Mouse (Mus musculus) limb, embryonic 15.5 days (tissue): ENCODE results near the gene Abca7. TPM values are rescaled to one million over a fixed set of nuclear protein-coding genes. Genes with fewer than 3 reads are reported as not detected.
"Not testable (repeated sequence)": the region's sequence is repeated elsewhere in the genome, so short reads cannot be mapped to it uniquely, and the experiment has no call there.

ENCODE experiments used
- ATAC-seq: fragments of 200-750 bp; cut with Nextera tagmentation; 2 replicates; pipeline ENCODE4 v1.8.0; 2017; ENCODE audit warnings: low read depth, moderate TSS enrichment; ENCODE audit not compliant: insufficient number of reproducible peaks, low FRiP score, low TSS enrichment
- H3K27ac ChIP-seq: fragments of 300-500 bp; sonication (generic); 2 replicates; pipeline ENCODE4 v1.5.1; 2015; ENCODE audit warnings: moderate library complexity, mild to moderate bottlenecking, inconsistent platforms
- H3K27me3 ChIP-seq: fragments of 300-500 bp; sonication (generic); 2 replicates; pipeline ENCODE4 v1.6.1; 2015; ENCODE audit warnings: inconsistent platforms
- H3K36me3 ChIP-seq: fragments of 300-500 bp; sonication (generic); 2 replicates; pipeline ENCODE4 v1.6.1; 2015; ENCODE audit warnings: inconsistent platforms
- H3K4me1 ChIP-seq: fragments of 300-500 bp; sonication (generic); 2 replicates; pipeline ENCODE4 v1.6.1; 2015; ENCODE audit warnings: inconsistent platforms
- H3K4me2 ChIP-seq: fragments of 300-500 bp; sonication (generic); 2 replicates; pipeline ENCODE4 v1.6.1; 2015; ENCODE audit warnings: mild to moderate bottlenecking, inconsistent platforms
- H3K4me3 ChIP-seq: fragments of 300-500 bp; sonication (generic); 2 replicates; pipeline ENCODE4 v1.5.1; 2015; ENCODE audit warnings: mild to moderate bottlenecking, inconsistent platforms
- H3K9ac ChIP-seq: fragments of 300-500 bp; sonication (generic); 2 replicates; pipeline ENCODE4 v1.6.1; 2015; ENCODE audit warnings: inconsistent platforms
- H3K9me3 ChIP-seq: fragments of 300-500 bp; sonication (generic); 2 replicates; pipeline ENCODE4 v1.6.1; 2016; ENCODE audit warnings: inconsistent platforms
- WGBS: fragments of 180-500 bp; shearing (Covaris S2); methylation state at CpG from one replicate; pipeline ENCODE4 v1.1.7; 2015; 5-methylcytosine and 5-hydroxymethylcytosine counted together
- polyA plus RNA-seq: library from polyadenylated mRNA; unstranded; fragments of >200 nt; fragmentation: Nextera tagmentation; extraction: Ambion mirVana; gene quantifications from 2 replicates; pipeline ENCODE4 v1.2.1, GENCODE M21; 2015

The Abca7 gene
- 3.3 and 3.4 TPM in 2 replicates for polyA plus RNA-seq

- peak; percentile 74 for ATAC-seq
- H3K9me3 ChIP-seq: no peaks in the 10 kb centered on the region
- H3K4me1 ChIP-seq: peaks cover 19% of the 10 kb centered on the region
- under 1% methylated on average over 34 of the region's 34 CpGs for WGBS
- H3K27ac ChIP-seq: peak within 1 kb of the TSS; percentile 54
- peak within 1 kb of the TSS; percentile 35; the same call in 1 of the 2 replicates for H3K9ac ChIP-seq
- peak within 1 kb of the TSS; percentile 51 for H3K4me3 ChIP-seq
- H3K4me2 ChIP-seq: peak within 1 kb of the TSS; percentile 88
- peaks cover 38% of the 10 kb centered on the region for H3K36me3 ChIP-seq
- peaks cover 19% of the 10 kb centered on the region; the same call in 1 of the 2 replicates for H3K27me3 ChIP-seq
These were observed at the start of gene Abca7 for GRCm38 (mm10) chr10:79996272-79997033. Gene Abca7, plus strand, starts transcription at chr10:79996494.

- Histone ChIP-seq H3K27ac (no peak overlapping the region), H3K4me2 (no peak overlapping the region), H3K9me3 (no peaks in the 10 kb centered on the region), H3K4me3 (no peak overlapping the region), H3K27me3 (no peaks in the 10 kb centered on the region), H3K9ac (0 out of 2 replicates have a peak overlapping the region, but pooled peaks have one; percentile 17), H3K4me1 (peaks cover 49% of the 10 kb centered on the region), H3K36me3 (peaks cover 41% of the 10 kb centered on the region)
- WGBS: 32% methylated on average over 7 of the region's 7 CpGs
- no peak for ATAC-seq
These were observed 49.5 kb upstream of the Abca7 start for GRCm38 (mm10) chr10:79946752-79947322.

DNA sequence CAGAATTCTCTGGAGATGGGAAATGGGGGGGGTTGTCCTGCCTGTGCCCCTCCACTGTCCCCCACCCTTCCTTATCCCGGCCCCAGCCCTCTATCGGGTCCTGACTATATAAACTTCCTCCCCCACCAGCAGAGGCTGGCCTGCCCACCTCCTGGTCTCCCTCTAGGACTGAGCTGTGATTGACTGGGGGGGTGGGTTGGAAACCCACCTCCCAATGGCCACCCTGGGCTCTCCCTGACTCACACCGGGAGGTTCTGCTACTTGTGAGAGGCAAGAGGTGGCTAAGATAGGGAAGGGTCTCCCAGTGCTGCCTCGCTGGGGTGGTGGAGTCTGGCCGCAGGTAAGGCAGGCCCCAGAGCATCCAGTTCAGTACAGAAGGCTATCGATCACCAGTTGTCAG, 48.8 kb upstream of the Abca7 start:
- Histone ChIP-seq H3K9ac (no peak overlapping the region), H3K4me3 (no peak overlapping the region), H3K4me1 (peaks cover 47% of the 10 kb centered on the region), H3K36me3 (peaks cover 36% of the 10 kb centered on the region), H3K4me2 (no peak overlapping the region), H3K9me3 (no peaks in the 10 kb centered on the region), H3K27ac (no peak overlapping the region), H3K27me3 (no peaks in the 10 kb centered on the region)
- 72% methylated on average over 6 of the region's 6 CpGs for WGBS
- ATAC-seq: no peak

DNA sequence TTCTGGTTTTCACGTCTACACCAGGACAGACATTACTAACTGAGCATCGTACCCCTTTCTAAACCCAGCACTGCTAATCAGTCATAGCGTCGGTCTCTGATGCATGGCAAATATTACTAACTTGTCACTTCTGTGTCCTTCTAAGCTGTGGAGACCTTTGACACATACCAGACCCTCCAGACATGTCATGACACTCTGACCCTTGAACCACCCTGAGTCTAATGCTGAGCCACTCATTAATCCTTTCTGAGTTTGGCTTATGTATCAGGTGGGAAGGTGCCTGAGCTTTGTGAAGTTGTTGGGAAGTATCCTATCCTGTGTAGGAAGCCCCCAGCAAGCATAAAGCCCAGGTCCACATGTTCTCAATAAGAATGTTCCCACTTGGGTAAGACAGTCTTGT, 46.4 kb upstream of the Abca7 start:
- Histone ChIP-seq H3K36me3 (peaks cover 50% of the 10 kb centered on the region), H3K4me3 (no peak overlapping the region), H3K27me3 (no peaks in the 10 kb centered on the region), H3K27ac (no peak overlapping the region), H3K4me2 (no peak overlapping the region), H3K9me3 (no peaks in the 10 kb centered on the region), H3K4me1 (peaks cover 27% of the 10 kb centered on the region), H3K9ac (no peak overlapping the region)
- ATAC-seq: no peak
- 81% methylated on average over 4 of the region's 4 CpGs for WGBS

- WGBS: 82% methylated on average over 18 of the region's 18 CpGs
- Histone ChIP-seq H3K4me1 (peaks cover 19% of the 10 kb centered on the region), H3K4me3 (no peak overlapping the region), H3K4me2 (no peak overlapping the region), H3K27ac (no peak overlapping the region), H3K36me3 (peaks cover 50% of the 10 kb centered on the region), H3K27me3 (no peaks in the 10 kb centered on the region), H3K9me3 (no peaks in the 10 kb centered on the region), H3K9ac (no peak overlapping the region)
- no peak for ATAC-seq
These were observed 45.6 kb upstream of the Abca7 start for GRCm38 (mm10) chr10:79950661-79951060.

- H3K4me2 ChIP-seq: no peak overlapping the region
- 78% methylated on average over 6 of the region's 6 CpGs for WGBS
- H3K4me3 ChIP-seq: no peak overlapping the region
- peaks cover 9% of the 10 kb centered on the region; the same call in 1 of the 2 replicates for H3K4me1 ChIP-seq
- H3K9ac ChIP-seq: no peak overlapping the region
- peaks cover 43% of the 10 kb centered on the region for H3K36me3 ChIP-seq
- no peaks in the 10 kb centered on the region for H3K27me3 ChIP-seq
- no peaks in the 10 kb centered on the region for H3K9me3 ChIP-seq
- H3K27ac ChIP-seq: no peak overlapping the region
- ATAC-seq: no peak
These were observed 42.3 kb upstream of the Abca7 start for GRCm38 (mm10) chr10:79953946-79954345.

DNA sequence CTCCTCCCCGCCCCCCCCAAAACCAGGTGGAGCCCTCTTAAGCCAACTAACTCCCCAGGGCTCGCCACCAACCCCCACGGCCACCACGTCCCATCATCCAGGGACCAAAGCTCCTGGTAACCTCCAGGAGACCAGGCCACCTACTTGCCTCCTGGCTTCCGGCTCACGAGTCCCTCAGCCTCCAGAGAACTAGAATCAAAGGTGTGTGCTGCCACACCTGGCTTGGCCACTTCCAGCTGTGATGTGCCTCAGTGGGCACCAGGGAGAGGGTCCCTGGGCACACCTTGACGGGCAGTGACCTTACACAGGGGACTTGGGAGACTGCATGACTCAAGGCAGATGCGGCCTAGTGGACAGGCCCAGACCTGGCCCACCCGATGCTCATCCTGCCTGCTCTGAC, 40.6 kb upstream of the Abca7 start:
- no peaks in the 10 kb centered on the region for H3K9me3 ChIP-seq
- H3K27me3 ChIP-seq: no peaks in the 10 kb centered on the region
- no peak overlapping the region for H3K4me3 ChIP-seq
- peaks cover 26% of the 10 kb centered on the region for H3K36me3 ChIP-seq
- H3K4me2 ChIP-seq: no peak overlapping the region
- ATAC-seq: no peak
- H3K9ac ChIP-seq: no peak overlapping the region
- peaks cover 13% of the 10 kb centered on the region for H3K4me1 ChIP-seq
- WGBS: 57% methylated on average over 9 of the region's 9 CpGs
- H3K27ac ChIP-seq: no peak overlapping the region

DNA sequence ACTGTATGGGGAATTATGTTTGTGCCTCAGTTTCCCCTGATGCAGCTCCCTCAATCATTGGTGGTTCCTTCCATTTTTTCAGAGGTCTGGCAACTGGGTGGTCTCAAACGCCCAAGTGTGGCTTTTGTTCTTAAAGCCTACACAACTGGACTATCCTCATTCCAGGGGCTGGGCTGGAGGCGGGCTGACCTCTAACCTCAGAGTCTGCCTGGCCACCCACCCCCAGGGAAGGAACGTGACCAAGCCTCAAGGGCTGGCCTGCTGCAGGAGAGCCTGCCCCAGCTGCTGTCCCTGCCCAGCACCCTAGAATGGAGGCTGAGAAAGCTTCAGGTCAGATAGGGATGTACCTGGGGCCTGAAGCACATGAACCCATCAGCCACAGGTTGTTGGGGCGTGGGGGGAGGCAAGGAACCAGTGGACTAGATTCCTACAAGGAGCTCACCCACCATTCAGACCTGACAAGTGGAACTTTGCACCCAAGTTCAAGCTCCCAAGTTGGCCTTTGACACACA, 39.6 kb upstream of the Abca7 start:
- H3K9ac ChIP-seq: 0 out of 2 replicates have a peak overlapping the region, but pooled peaks have one; percentile 7
- no peak overlapping the region for H3K4me3 ChIP-seq
- no peak for ATAC-seq
- H3K4me1 ChIP-seq: peaks cover 22% of the 10 kb centered on the region
- WGBS: 40% methylated on average over 4 of the region's 4 CpGs
- peaks cover 22% of the 10 kb centered on the region for H3K36me3 ChIP-seq
- H3K27me3 ChIP-seq: no peaks in the 10 kb centered on the region
- no peak overlapping the region for H3K4me2 ChIP-seq
- H3K9me3 ChIP-seq: no peaks in the 10 kb centered on the region
- no peak overlapping the region for H3K27ac ChIP-seq

GRCm38 (mm10) chr10:79958140-79958816, 38.0 kb upstream of the Abca7 start:
- H3K9me3 ChIP-seq: no peaks in the 10 kb centered on the region
- H3K4me1 ChIP-seq: peaks cover 22% of the 10 kb centered on the region
- ATAC-seq: no peak
- H3K4me3 ChIP-seq: no peak overlapping the region
- peak overlapping the region; percentile 31; the same call in 1 of the 2 replicates for H3K4me2 ChIP-seq
- H3K9ac ChIP-seq: no peak overlapping the region
- H3K27ac ChIP-seq: no peak overlapping the region
- WGBS: 11% methylated on average over 21 of the region's 21 CpGs
- H3K36me3 ChIP-seq: peaks cover 22% of the 10 kb centered on the region
- H3K27me3 ChIP-seq: no peaks in the 10 kb centered on the region

DNA sequence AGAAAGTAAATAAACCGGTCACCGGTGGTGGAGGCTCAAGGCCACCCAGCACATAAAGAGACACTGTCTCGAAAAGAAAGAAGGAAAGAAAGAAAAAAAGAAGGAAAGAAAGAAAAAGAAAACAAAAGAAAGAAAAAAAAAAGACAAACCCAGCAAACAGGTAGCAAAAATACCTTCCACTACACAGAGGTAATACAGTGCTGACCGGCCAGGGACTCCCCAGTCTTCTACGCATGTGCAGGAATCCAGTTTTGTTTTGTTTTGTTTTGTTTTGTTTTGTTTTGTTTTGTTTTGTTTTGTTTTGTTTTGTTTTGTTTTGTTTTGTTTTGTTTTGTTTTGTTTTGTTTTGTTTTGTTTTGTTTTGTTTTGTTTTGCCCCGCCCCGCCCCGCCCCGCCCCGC, 36.9 kb upstream of the Abca7 start:
- Histone ChIP-seq H3K36me3 (peaks cover 27% of the 10 kb centered on the region), H3K4me3 (peak overlapping the region; percentile 91), H3K4me1 (peaks cover 22% of the 10 kb centered on the region), H3K4me2 (peak overlapping the region; percentile 80)
- H3K27ac ChIP-seq, H3K9me3 ChIP-seq, ATAC-seq, H3K27me3 ChIP-seq, H3K9ac ChIP-seq: not testable (repeated sequence)
- WGBS: 33% methylated on average over 10 of the region's 10 CpGs

- under 1% methylated on average over 61 of the region's 61 CpGs for WGBS
- Histone ChIP-seq H3K9me3 (no peaks in the 10 kb centered on the region), H3K4me3 (peak within 1 kb of the TSS; percentile 91), H3K27me3 (no peaks in the 10 kb centered on the region), H3K9ac (peak within 1 kb of the TSS; percentile 77), H3K27ac (peak within 1 kb of the TSS; percentile 75), H3K4me2 (peak within 1 kb of the TSS; percentile 80), H3K36me3 (peaks cover 33% of the 10 kb centered on the region), H3K4me1 (peaks cover 22% of the 10 kb centered on the region)
- peak; percentile 94 for ATAC-seq
These were observed 36.3 kb upstream of the Abca7 start, which contains the start of gene Wdr18 for GRCm38 (mm10) chr10:79959847-79960601. Gene Wdr18, plus strand, starts transcription at chr10:79960152.
